Mouse (Mus musculus): ENCODE results near the gene Msmp.

DNA sequence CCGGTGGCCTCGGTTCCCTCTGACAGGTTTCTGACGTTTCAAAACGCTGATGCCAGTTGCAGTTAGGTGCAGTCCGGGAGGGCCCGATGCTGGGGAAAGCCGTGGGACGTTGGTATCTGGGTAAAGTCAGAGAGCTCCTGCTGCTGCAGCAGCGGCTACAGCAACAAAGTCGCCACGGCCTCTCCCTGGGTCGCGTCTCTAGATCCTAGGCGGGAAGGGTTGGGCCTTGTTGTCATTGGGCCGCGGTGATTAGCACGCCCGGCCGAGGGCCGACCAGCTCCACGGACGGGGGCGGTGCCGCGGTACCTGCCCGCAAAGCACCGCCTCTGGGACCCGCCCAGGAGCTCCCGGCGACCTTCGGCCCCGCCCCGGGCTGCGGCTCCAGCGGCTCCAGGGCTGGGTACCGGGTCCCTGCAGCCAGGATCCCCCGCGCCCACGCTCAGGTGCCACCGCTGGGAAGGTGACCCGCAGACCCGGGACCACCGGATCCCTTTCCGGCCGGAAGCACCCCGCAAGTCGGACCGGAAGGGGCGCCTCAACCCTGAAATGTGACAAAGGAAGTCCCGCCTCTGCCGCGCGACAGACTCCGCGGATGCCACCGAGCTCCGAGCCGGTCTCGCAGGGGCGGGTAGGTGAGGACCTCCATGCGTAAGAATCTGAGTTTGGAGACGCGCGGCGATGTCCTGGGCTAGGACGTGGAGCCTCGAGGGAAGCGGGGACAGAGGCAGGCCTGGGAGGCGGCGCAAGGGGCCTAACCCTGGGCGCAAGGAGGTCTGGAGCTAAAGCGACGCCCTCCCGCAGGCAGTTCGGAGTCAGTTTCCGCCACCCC, 5.7 kb downstream of the Msmp start, which contains the start of the genes Rgp1 and Gba2:
- TF ChIP-seq POLR2A (IDR thresholded peaks at IDR 0.05; ENCODE audit: borderline replicate concordance, low read depth, low read length) (peak; percentile 85; the same call in 1 of the 2 replicates), CTCF (IDR thresholded peaks at IDR 0.05; ENCODE audit: low read depth, low read length) (no peak)
